Mouse (Mus musculus): Measurements from ENCODE around the gene Cpe. TPM values are rescaled to one million over a fixed set of nuclear protein-coding genes. Genes with fewer than 3 reads are reported as not detected.

Cpe gene
- polyA plus RNA-seq, 1 experiment from 2014 or later = 65.0 TPM

DNA sequence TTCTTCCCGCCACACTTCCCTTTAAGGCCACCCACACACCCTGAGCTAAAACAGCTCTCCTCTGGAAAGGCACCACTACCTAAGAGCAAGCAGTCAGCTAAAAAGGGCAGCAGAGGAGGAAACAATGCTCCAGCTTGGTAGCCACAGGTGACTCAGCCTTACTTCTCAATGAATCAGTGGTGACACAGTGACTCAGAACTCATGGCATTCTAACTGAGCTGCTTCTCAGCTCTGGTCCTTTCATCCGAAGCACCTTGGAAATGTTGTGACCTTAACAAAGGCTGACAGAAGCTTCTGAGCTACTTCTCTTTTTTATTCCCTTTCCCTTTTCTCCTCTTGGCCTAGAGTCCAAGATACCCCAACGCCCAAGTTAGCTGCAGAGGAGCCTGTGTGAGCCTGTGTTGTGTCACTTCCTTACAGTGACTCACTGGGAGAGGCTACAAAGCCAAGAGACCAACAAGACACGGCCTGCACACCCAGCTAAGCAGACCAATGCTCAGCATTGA lies 33.4 kb upstream of the Cpe start:
- no peak overlapping the region for H3K4me3 ChIP-seq (ENCODE audit: low read length)
- H3K9me3 ChIP-seq (ENCODE audit: control insufficient read depth, low read length) = no peaks in the 10 kb centered on the region
- no peak overlapping the region for H3K9ac ChIP-seq (ENCODE audit: low read depth, low read length)
- no peak overlapping the region for H3K27ac ChIP-seq (ENCODE audit: low read depth, low read length)
- ATAC-seq (ENCODE audit: low FRiP score, low TSS enrichment) = no peak
- H3K36me3 ChIP-seq (ENCODE audit: control insufficient read depth, insufficient read depth, low read length) = peaks cover 63% of the 10 kb centered on the region
- 89% methylated on average over 4 of the region's 4 CpGs for WGBS
- no peaks in the 10 kb centered on the region for H3K4me1 ChIP-seq (ENCODE audit: control insufficient read depth, insufficient read depth, low read length)
- H3K27me3 ChIP-seq (ENCODE audit: control insufficient read depth, insufficient read depth, low read length) = no peaks in the 10 kb centered on the region
- H3K4me2 ChIP-seq (replicated peaks; ENCODE audit: low read depth, low read length) = no peak overlapping the region

DNA sequence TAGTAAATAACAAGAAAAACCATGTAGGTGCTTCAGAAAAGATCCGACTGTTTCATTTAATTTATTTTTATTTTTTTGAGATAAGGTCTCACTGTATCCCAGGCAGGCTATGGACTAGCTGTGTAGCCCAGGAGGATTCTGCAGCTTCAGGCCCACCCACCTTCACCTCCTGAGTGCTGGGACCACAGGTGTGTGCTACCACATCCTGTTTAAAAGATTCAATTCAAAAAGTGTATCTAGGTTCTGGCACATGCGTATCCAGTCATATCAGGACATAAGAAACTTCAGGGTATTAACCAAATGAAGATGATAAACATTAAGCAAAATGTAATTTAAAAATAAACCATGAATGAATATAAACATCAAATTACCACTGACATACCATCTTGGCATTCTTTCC lies 30.4 kb upstream of the Cpe start:
- no peak overlapping the region for H3K4me3 ChIP-seq (ENCODE audit: low read length)
- 93% methylated on average over 2 of the region's 2 CpGs for WGBS
- no peaks in the 10 kb centered on the region for H3K9me3 ChIP-seq (ENCODE audit: control insufficient read depth, low read length)
- peaks cover 75% of the 10 kb centered on the region for H3K36me3 ChIP-seq (ENCODE audit: control insufficient read depth, insufficient read depth, low read length)
- H3K4me1 ChIP-seq (ENCODE audit: control insufficient read depth, insufficient read depth, low read length) = no peaks in the 10 kb centered on the region
- ATAC-seq (ENCODE audit: low FRiP score, low TSS enrichment) = no peak
- H3K27me3 ChIP-seq (ENCODE audit: control insufficient read depth, insufficient read depth, low read length) = no peaks in the 10 kb centered on the region
- H3K4me2 ChIP-seq (replicated peaks; ENCODE audit: low read depth, low read length) = no peak overlapping the region
- no peak overlapping the region for H3K9ac ChIP-seq (ENCODE audit: low read depth, low read length)
- no peak overlapping the region for H3K27ac ChIP-seq (ENCODE audit: low read depth, low read length)

DNA sequence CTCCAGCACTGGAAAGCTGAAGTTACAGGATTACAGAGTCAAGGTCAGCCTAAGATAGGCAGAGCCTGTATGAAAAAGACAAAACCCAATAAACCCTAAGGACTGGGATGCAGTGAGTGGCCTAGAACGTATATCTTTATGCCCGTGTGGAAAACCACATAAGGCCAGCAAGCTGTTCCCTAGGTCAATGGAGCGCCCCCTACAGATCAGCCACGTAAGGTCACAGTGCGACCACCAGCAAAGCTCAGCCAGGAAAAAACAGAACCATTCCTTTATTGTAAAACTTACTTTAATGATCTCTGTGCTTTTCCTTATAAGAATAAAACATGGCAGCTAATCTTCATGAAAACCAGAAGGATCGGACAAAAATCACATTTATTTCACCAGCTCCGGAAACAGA lies 25.0 kb upstream of the Cpe start:
- 87% methylated on average over 7 of the region's 7 CpGs for WGBS
- Histone ChIP-seq H3K27me3 (ENCODE audit: control insufficient read depth, insufficient read depth, low read length) (no peaks in the 10 kb centered on the region), H3K4me3 (ENCODE audit: low read length) (no peak overlapping the region), H3K4me1 (ENCODE audit: control insufficient read depth, insufficient read depth, low read length) (no peaks in the 10 kb centered on the region), H3K4me2 (replicated peaks; ENCODE audit: low read depth, low read length) (no peak overlapping the region), H3K36me3 (ENCODE audit: control insufficient read depth, insufficient read depth, low read length) (peaks cover 54% of the 10 kb centered on the region), H3K27ac (ENCODE audit: low read depth, low read length) (no peak overlapping the region), H3K9ac (ENCODE audit: low read depth, low read length) (no peak overlapping the region), H3K9me3 (ENCODE audit: control insufficient read depth, low read length) (no peaks in the 10 kb centered on the region)
- no peak for ATAC-seq (ENCODE audit: low FRiP score, low TSS enrichment)

- no peak for ATAC-seq (ENCODE audit: low FRiP score, low TSS enrichment)
- Histone ChIP-seq H3K4me2 (replicated peaks; ENCODE audit: low read depth, low read length) (no peak overlapping the region), H3K4me3 (ENCODE audit: low read length) (no peak overlapping the region), H3K9ac (ENCODE audit: low read depth, low read length) (no peak overlapping the region), H3K4me1 (ENCODE audit: control insufficient read depth, insufficient read depth, low read length) (no peaks in the 10 kb centered on the region), H3K9me3 (ENCODE audit: control insufficient read depth, low read length) (no peaks in the 10 kb centered on the region), H3K27ac (ENCODE audit: low read depth, low read length) (no peak overlapping the region), H3K27me3 (ENCODE audit: control insufficient read depth, insufficient read depth, low read length) (no peaks in the 10 kb centered on the region), H3K36me3 (ENCODE audit: control insufficient read depth, insufficient read depth, low read length) (peaks cover 8% of the 10 kb centered on the region)
- WGBS = 85% methylated on average over 7 of the region's 7 CpGs
Measured at GRCm38 (mm10) chr8:64712499-64712898, 19.6 kb upstream of the Cpe start.

- H3K9ac ChIP-seq (ENCODE audit: low read depth, low read length) = no peak overlapping the region
- H3K4me1 ChIP-seq (ENCODE audit: control insufficient read depth, insufficient read depth, low read length) = no peaks in the 10 kb centered on the region
- H3K36me3 ChIP-seq (ENCODE audit: control insufficient read depth, insufficient read depth, low read length) = peaks cover 2% of the 10 kb centered on the region; the same call in 1 of the 2 replicates
- H3K27me3 ChIP-seq (ENCODE audit: control insufficient read depth, insufficient read depth, low read length) = no peaks in the 10 kb centered on the region
- H3K4me2 ChIP-seq (replicated peaks; ENCODE audit: low read depth, low read length) = no peak overlapping the region
- ATAC-seq (ENCODE audit: low FRiP score, low TSS enrichment) = no peak
- no peak overlapping the region for H3K4me3 ChIP-seq (ENCODE audit: low read length)
- no peak overlapping the region for H3K27ac ChIP-seq (ENCODE audit: low read depth, low read length)
- WGBS = 22% methylated on average over 1 of the region's 1 CpGs
- no peaks in the 10 kb centered on the region for H3K9me3 ChIP-seq (ENCODE audit: control insufficient read depth, low read length)
Measured at GRCm38 (mm10) chr8:64711544-64711943, 18.7 kb upstream of the Cpe start.

GRCm38 (mm10) chr8:64707481-64707880 lies 14.6 kb upstream of the Cpe start:
- Histone ChIP-seq H3K4me2 (replicated peaks; ENCODE audit: low read depth, low read length) (no peak overlapping the region), H3K27me3 (ENCODE audit: control insufficient read depth, insufficient read depth, low read length) (no peaks in the 10 kb centered on the region), H3K4me1 (ENCODE audit: control insufficient read depth, insufficient read depth, low read length) (no peaks in the 10 kb centered on the region), H3K9ac (ENCODE audit: low read depth, low read length) (no peak overlapping the region), H3K27ac (ENCODE audit: low read depth, low read length) (no peak overlapping the region), H3K9me3 (ENCODE audit: control insufficient read depth, low read length) (no peaks in the 10 kb centered on the region), H3K36me3 (ENCODE audit: control insufficient read depth, insufficient read depth, low read length) (no peaks in the 10 kb centered on the region), H3K4me3 (ENCODE audit: low read length) (no peak overlapping the region)
- no peak for ATAC-seq (ENCODE audit: low FRiP score, low TSS enrichment)

DNA sequence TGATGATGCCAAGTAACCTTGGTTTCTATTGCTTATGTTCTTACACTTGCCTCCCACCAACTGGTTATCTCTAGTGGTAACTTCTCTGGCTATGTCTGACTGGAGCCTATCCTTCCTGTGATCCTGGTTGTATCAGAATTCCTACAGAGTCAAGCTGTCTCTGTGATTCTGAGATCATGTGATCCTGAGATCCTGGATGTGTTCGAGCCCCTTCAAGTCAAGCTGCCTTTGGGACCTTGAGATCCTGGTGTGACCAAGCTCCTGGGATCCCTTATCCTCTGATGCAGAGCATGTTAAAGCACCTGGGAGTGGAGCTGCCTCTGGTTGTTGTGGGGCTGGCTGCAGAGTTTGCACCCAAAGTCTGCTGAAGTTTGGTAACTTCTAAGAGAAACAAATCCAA lies 10.3 kb upstream of the Cpe start:
- Histone ChIP-seq H3K9me3 (ENCODE audit: control insufficient read depth, low read length) (no peaks in the 10 kb centered on the region), H3K27me3 (ENCODE audit: control insufficient read depth, insufficient read depth, low read length) (no peaks in the 10 kb centered on the region), H3K9ac (ENCODE audit: low read depth, low read length) (no peak overlapping the region), H3K4me1 (ENCODE audit: control insufficient read depth, insufficient read depth, low read length) (no peaks in the 10 kb centered on the region), H3K27ac (ENCODE audit: low read depth, low read length) (no peak overlapping the region), H3K4me3 (ENCODE audit: low read length) (no peak overlapping the region), H3K4me2 (replicated peaks; ENCODE audit: low read depth, low read length) (no peak overlapping the region), H3K36me3 (ENCODE audit: control insufficient read depth, insufficient read depth, low read length) (no peaks in the 10 kb centered on the region)
- WGBS = 81% methylated on average over 1 of the region's 1 CpGs
- ATAC-seq (ENCODE audit: low FRiP score, low TSS enrichment) = no peak

DNA sequence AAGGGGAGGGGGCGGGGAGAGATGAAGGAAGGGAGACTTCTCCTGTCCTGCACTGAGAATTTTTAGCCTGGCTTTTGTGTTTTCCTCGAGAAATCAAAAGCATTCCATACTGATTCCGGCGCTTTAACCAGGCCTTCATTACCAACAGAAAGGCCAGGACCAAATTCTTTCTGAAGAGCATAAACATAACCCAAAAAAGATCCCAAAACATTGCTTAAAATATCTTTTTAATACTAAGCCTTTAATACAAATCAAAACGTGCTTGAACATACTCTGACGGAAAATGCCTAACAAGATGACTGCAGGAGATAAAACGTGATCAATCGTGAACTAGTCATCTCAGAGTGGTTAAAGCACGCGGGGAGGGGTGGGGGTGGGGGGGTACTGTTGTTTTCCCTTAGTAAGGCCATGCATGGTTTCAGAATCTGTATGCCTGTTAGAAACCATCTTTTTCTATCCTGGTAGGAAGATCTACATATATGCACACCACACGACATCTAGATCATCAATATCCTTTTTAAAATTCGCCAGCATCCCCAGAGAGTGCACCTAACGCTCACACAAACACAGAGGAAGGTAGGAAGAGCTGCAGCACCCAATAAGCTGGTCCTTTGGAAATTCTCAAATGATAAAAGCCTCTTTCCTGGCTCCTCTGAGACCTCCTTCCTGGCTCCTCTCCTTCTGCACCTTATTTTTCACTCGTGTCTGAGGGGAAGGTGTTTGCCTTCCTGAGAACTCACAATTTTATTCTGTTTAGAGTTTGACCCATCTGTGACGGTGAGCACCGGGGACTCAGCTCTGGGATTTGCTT lies 1.1 kb downstream of the Cpe start:
- no peak overlapping the region for H3K27ac ChIP-seq (ENCODE audit: low read depth, low read length)

DNA sequence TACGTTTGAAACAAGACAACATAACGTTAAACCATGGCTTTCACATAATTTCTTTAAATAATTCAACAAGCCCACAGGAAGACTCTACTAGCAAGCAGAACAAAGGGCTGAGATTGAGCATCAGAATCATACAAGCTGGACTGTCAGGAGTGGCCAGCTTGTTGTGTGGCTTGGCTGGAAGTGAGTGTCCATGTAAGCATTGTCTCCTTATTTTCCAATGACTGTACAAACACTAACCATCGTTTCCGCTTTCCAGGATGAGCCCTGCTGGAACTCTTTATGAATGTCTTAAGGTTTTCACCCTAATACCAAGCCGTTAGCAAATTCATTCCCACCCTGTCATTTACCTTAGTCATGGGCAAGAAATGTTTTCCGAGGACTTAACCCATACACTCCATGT lies 2.0 kb downstream of the Cpe start:
- no peaks in the 10 kb centered on the region for H3K9me3 ChIP-seq (ENCODE audit: control insufficient read depth, low read length)
- ATAC-seq (ENCODE audit: low FRiP score, low TSS enrichment) = no peak
- H3K27me3 ChIP-seq (ENCODE audit: control insufficient read depth, insufficient read depth, low read length) = no peaks in the 10 kb centered on the region
- H3K27ac ChIP-seq (ENCODE audit: low read depth, low read length) = no peak overlapping the region
- H3K4me1 ChIP-seq (ENCODE audit: control insufficient read depth, insufficient read depth, low read length) = no peaks in the 10 kb centered on the region
- H3K9ac ChIP-seq (ENCODE audit: low read depth, low read length) = no peak overlapping the region
- H3K4me2 ChIP-seq (replicated peaks; ENCODE audit: low read depth, low read length) = no peak overlapping the region; the same call in 1 of the 2 replicates
- 86% methylated on average over 6 of the region's 6 CpGs for WGBS
- no peaks in the 10 kb centered on the region for H3K36me3 ChIP-seq (ENCODE audit: control insufficient read depth, insufficient read depth, low read length)
- H3K4me3 ChIP-seq (ENCODE audit: low read length) = no peak overlapping the region

More for the DNA sequence above, 1.1 kb downstream of the Cpe start:
- no peaks in the 10 kb centered on the region for H3K4me1 ChIP-seq (ENCODE audit: control insufficient read depth, insufficient read depth, low read length)
- no peaks in the 10 kb centered on the region for H3K9me3 ChIP-seq (ENCODE audit: control insufficient read depth, low read length)
- H3K36me3 ChIP-seq (ENCODE audit: control insufficient read depth, insufficient read depth, low read length) = no peaks in the 10 kb centered on the region
- peak overlapping the region; percentile 91 for H3K4me2 ChIP-seq (replicated peaks; ENCODE audit: low read depth, low read length)
- WGBS = 17% methylated on average over 16 of the region's 16 CpGs
- no peaks in the 10 kb centered on the region for H3K27me3 ChIP-seq (ENCODE audit: control insufficient read depth, insufficient read depth, low read length)
- peak overlapping the region; percentile 75; the same call in 1 of the 2 replicates for H3K9ac ChIP-seq (ENCODE audit: low read depth, low read length)
- ATAC-seq (ENCODE audit: low FRiP score, low TSS enrichment) = no peak
- peak overlapping the region; percentile 58 for H3K4me3 ChIP-seq (ENCODE audit: low read length)

All from kidney, embryonic 14.5 days (tissue).